Mouse (Mus musculus): ENCODE data around the gene Rundc3a. TPM values are rescaled to one million over a fixed set of nuclear protein-coding genes. Genes with fewer than 3 reads are reported as not detected.

The Rundc3a gene
- polyA plus RNA-seq (2012; rRNA removed): 2.9 and 3.2 TPM in 2 replicates
- polyA plus RNA-seq (2014; fragmentation: Nextera tagmentation; extraction: Ambion mirVana): 1.0 and 1.1 TPM in 2 replicates

DNA sequence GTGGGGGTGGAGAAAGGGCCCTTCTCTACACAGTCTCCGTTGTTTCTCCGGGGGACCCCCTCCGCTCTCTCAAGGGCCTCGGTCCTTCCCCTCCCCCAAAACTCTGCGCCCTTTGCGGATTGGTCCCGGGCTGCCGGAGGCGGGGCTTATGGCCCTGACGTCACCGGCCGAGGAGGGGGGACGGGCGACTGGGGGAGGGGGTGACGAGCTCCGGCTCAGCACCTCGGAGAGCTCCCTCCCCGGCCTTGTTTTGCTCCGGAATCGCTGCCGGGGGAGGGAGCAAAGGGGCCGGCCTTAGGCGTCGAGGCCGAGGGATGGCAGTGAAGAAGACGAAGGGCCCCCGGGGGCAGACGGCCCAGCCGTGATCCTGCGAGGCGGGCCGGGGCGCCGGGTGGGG lies at the start of gene Rundc3a:
Gene Rundc3a, plus strand, starts transcription at position 166 of the 397 bp plus-strand sequence.
- ATAC-seq (ENCODE audit: low FRiP score, low read depth): peak; percentile 87
- Histone ChIP-seq H3K4me3 (replicated peaks; ENCODE audit: low read length) (peak within 1 kb of the TSS; percentile 35), H3K27ac (replicated peaks; ENCODE audit: low read depth, low read length) (no peak within 1 kb of the TSS), H3K9me3 (ENCODE audit: control insufficient read depth, low read length) (no peaks in the 10 kb centered on the region), H3K27me3 (ENCODE audit: control insufficient read depth, insufficient read depth, low read length) (peaks cover 5% of the 10 kb centered on the region; the same call in 1 of the 2 replicates), H3K4me1 (ENCODE audit: control insufficient read depth, insufficient read depth, low read length) (peaks cover 7% of the 10 kb centered on the region), H3K9ac (ENCODE audit: low read depth, low read length, severe bottlenecking) (no peak within 1 kb of the TSS), H3K36me3 (ENCODE audit: control insufficient read depth, insufficient read depth, low read length) (no peaks in the 10 kb centered on the region), H3K4me2 (replicated peaks; ENCODE audit: low read depth, low read length, severe bottlenecking) (peak within 1 kb of the TSS; percentile 94)
- TF ChIP-seq POLR2A (IDR thresholded peaks at IDR 0.05; ENCODE audit: borderline replicate concordance, extremely low read depth, insufficient read depth, insufficient read length): no peak
- DNase-seq (ENCODE audit: low spot score): peak; percentile 83
- WGBS: under 1% methylated on average over 20 of the region's 34 CpGs

DNA sequence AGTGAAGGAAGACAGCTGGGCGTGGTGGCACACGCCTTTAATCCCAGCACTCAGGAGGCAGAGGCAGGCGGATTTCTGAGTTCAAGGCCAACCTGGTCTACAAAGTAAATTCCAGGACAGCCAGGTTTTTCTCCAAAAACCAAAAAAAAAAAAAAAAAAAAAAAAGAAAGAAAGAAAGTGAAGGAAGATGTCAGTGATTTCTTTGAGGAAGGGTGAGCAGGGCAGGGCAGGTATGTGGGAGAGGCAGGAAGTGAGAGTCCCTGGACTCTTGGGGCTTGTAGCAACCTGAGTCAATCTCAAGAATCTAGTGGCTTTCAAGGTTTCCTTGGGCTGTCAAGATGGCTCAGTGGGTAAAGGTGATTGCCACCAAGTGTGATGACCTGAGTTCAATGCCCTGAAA lies 48.7 kb upstream of the Rundc3a start:
- ATAC-seq (ENCODE audit: low FRiP score, low read depth) (no peak), DNase-seq (ENCODE audit: low spot score) (no peak)
- Histone ChIP-seq H3K9me3 (ENCODE audit: control insufficient read depth, low read length) (no peaks in the 10 kb centered on the region), H3K4me3 (replicated peaks; ENCODE audit: low read length) (no peak overlapping the region), H3K27ac (replicated peaks; ENCODE audit: low read depth, low read length) (no peak overlapping the region), H3K9ac (ENCODE audit: low read depth, low read length, severe bottlenecking) (no peak overlapping the region), H3K4me2 (replicated peaks; ENCODE audit: low read depth, low read length, severe bottlenecking) (no peak overlapping the region), H3K4me1 (ENCODE audit: control insufficient read depth, insufficient read depth, low read length) (no peaks in the 10 kb centered on the region), H3K27me3 (ENCODE audit: control insufficient read depth, insufficient read depth, low read length) (no peaks in the 10 kb centered on the region), H3K36me3 (ENCODE audit: control insufficient read depth, insufficient read depth, low read length) (no peaks in the 10 kb centered on the region)
- TF ChIP-seq POLR2A (IDR thresholded peaks at IDR 0.05; ENCODE audit: borderline replicate concordance, extremely low read depth, insufficient read depth, insufficient read length): no peak
- WGBS: 88% methylated on average over 3 of the region's 3 CpGs

DNA sequence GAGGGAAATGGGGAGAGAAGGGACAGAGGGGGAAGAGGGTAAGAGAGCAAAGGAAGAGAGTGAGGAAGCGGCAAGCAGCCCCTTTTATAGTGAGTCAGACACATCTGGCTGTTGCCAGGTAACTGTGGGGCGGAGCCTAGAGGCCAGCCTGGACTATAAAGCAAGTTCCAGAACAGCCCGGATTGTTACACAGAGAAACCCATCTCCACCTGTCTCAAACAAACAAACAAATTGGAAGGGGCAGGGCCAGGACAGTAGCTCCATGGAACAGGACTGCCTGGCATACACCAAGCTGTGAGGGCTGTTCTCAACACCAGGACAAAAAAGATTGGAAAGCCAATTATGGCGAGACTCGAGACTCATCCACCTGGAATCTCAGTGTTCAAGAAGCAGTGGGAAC lies 46.3 kb upstream of the Rundc3a start:
- 56% methylated on average over 5 of the region's 5 CpGs for WGBS
- no peak for TF ChIP-seq POLR2A (IDR thresholded peaks at IDR 0.05; ENCODE audit: borderline replicate concordance, extremely low read depth, insufficient read depth, insufficient read length)
- ATAC-seq (ENCODE audit: low FRiP score, low read depth) (no peak), DNase-seq (ENCODE audit: low spot score) (no peak)
- H3K36me3 ChIP-seq (ENCODE audit: control insufficient read depth, insufficient read depth, low read length): no peaks in the 10 kb centered on the region
- no peak overlapping the region for H3K4me3 ChIP-seq (replicated peaks; ENCODE audit: low read length)
- no peaks in the 10 kb centered on the region for H3K4me1 ChIP-seq (ENCODE audit: control insufficient read depth, insufficient read depth, low read length)
- H3K27ac ChIP-seq (replicated peaks; ENCODE audit: low read depth, low read length): no peak overlapping the region
- H3K4me2 ChIP-seq (replicated peaks; ENCODE audit: low read depth, low read length, severe bottlenecking): no peak overlapping the region
- no peak overlapping the region for H3K9ac ChIP-seq (ENCODE audit: low read depth, low read length, severe bottlenecking)
- H3K9me3 ChIP-seq (ENCODE audit: control insufficient read depth, low read length): no peaks in the 10 kb centered on the region
- H3K27me3 ChIP-seq (ENCODE audit: control insufficient read depth, insufficient read depth, low read length): no peaks in the 10 kb centered on the region

DNA sequence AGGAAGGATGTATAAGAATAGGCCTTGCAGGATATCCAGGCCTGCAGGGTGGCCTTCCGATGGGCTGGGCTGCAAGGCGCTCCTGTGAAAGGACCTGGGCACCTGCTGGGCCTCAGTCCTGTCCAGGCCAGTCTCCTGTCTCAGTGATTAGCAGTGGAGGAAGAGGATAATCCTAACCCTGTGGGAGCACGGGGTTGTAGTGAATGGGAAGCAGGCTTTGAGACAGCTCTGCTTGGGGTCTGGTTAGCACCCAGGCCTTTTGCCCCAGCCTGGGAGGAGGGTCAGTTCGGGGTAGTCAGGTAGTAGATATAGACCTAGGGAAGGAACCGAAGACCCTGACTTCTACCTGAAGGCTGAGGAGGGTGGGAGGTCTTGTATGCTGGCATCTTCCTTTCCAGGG lies 45.5 kb upstream of the Rundc3a start:
- no peak overlapping the region for H3K9ac ChIP-seq (ENCODE audit: low read depth, low read length, severe bottlenecking)
- H3K9me3 ChIP-seq (ENCODE audit: control insufficient read depth, low read length): no peaks in the 10 kb centered on the region
- ATAC-seq (ENCODE audit: low FRiP score, low read depth) (no peak), DNase-seq (ENCODE audit: low spot score) (no peak)
- no peak overlapping the region for H3K4me3 ChIP-seq (replicated peaks; ENCODE audit: low read length)
- TF ChIP-seq POLR2A (IDR thresholded peaks at IDR 0.05; ENCODE audit: borderline replicate concordance, extremely low read depth, insufficient read depth, insufficient read length): no peak
- H3K36me3 ChIP-seq (ENCODE audit: control insufficient read depth, insufficient read depth, low read length): no peaks in the 10 kb centered on the region
- 78% methylated on average over 5 of the region's 5 CpGs for WGBS
- no peaks in the 10 kb centered on the region for H3K4me1 ChIP-seq (ENCODE audit: control insufficient read depth, insufficient read depth, low read length)
- H3K4me2 ChIP-seq (replicated peaks; ENCODE audit: low read depth, low read length, severe bottlenecking): no peak overlapping the region
- no peak overlapping the region for H3K27ac ChIP-seq (replicated peaks; ENCODE audit: low read depth, low read length)
- no peaks in the 10 kb centered on the region for H3K27me3 ChIP-seq (ENCODE audit: control insufficient read depth, insufficient read depth, low read length)

DNA sequence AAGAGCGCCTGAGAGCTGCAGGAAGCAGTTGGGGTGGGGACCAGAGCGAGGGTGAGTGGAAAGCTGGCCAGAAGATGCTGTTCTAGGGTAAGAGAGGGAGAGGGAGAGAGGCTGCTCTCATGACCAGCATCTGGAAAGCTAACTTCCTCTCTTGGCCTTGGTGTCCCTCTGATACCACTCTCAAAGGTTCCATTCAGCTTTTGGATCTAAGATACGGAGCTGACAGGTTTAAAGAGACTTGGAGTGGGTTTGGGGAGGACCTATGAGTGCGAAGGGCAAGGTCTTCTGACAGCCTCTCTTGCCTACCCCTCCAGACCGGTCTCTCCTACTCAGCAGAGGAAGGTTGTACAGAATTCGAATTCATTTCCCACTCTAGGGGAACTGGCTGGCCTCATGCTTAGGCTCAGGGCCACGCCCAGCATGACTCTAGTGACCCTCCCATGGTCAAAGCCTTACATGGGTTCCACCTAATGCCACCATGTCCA lies 45.1 kb upstream of the Rundc3a start:
- whole genome bisulfite sequencing: 85% methylated on average over 7 of the region's 7 CpGs
- H3K4me2 ChIP-seq (replicated peaks; ENCODE audit: low read depth, low read length, severe bottlenecking): no peak overlapping the region

More for the DNA sequence above, 45.1 kb upstream of the Rundc3a start:
- Histone ChIP-seq H3K4me3 (replicated peaks; ENCODE audit: low read length) (no peak overlapping the region), H3K4me1 (ENCODE audit: control insufficient read depth, insufficient read depth, low read length) (no peaks in the 10 kb centered on the region), H3K27me3 (ENCODE audit: control insufficient read depth, insufficient read depth, low read length) (no peaks in the 10 kb centered on the region), H3K9ac (ENCODE audit: low read depth, low read length, severe bottlenecking) (no peak overlapping the region), H3K36me3 (ENCODE audit: control insufficient read depth, insufficient read depth, low read length) (no peaks in the 10 kb centered on the region), H3K9me3 (ENCODE audit: control insufficient read depth, low read length) (no peaks in the 10 kb centered on the region), H3K27ac (replicated peaks; ENCODE audit: low read depth, low read length) (no peak overlapping the region)
- no peak for ATAC-seq (ENCODE audit: low FRiP score, low read depth)
- no peak for TF ChIP-seq POLR2A (IDR thresholded peaks at IDR 0.05; ENCODE audit: borderline replicate concordance, extremely low read depth, insufficient read depth, insufficient read length)
- DNase-seq (ENCODE audit: low spot score): no peak

All from limb, embryonic 14.5 days (tissue).